ENCODE assay signal across 23 mouse cellular contexts in the genomic region with DNA sequence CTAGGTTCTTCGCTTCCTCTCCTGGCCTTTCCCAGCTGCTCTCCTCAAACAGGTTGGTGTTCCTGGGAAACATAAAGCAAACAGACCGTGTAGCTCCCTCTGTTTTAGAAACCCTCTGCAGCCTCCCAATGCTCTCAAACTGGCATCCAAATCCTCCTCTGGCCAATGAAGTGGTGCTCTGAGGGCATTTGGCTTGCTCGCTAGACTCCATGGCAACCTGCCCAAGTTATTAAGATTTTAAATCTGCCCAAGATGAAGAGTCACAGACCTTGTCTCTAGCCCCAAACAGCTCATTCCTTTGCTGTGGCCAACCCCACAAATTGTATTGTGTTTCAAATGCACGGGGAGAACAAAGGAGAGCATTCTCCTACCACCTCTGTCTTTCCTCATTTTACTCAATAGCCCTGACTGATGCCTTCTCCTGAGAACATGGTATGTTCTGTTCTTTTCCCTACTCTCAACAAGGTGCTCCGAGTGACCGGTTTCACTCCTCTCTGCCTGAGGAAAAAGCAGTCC. TPM values are rescaled to one million over a fixed set of nuclear protein-coding genes. Genes with fewer than 3 reads are reported as not detected.
DNase-seq lines count a peak whose midpoint lies in the region; ATAC-seq lines count a peak whose summit lies in the region.
"Had no signal": no experiment of that assay in that cellular context is flagged by ENCODE, and none has a peak within 500 bp of the region (broad histone marks: within the 10 kb centered on the region; RNA-seq: fewer than 3 reads in every experiment).

No protein-coding gene starts in this region.

- H3K4me1 ChIP-seq in forebrain, embryonic 11.5 days (replicated peaks; ENCODE audit: control insufficient read depth, insufficient read depth, low read length), result no peaks in the 10 kb centered on the region
- peaks cover 7% of the 10 kb centered on the region for H3K4me1 ChIP-seq in forebrain, embryonic 13.5 days
- H3K4me1 ChIP-seq in midbrain, embryonic 11.5 days (ENCODE audit: control insufficient read depth, insufficient read depth, low read length), result peaks cover 9% of the 10 kb centered on the region; the same call in 1 of the 2 replicates
- H3K4me1 ChIP-seq in midbrain, embryonic 16.5 days (ENCODE audit: control insufficient read depth, insufficient read depth, low read length), result peaks cover 7% of the 10 kb centered on the region

- no peak for ATAC-seq in forebrain, embryonic 11.5 days (replicated peaks; ENCODE audit: low FRiP score)
- no peak for ATAC-seq in forebrain, embryonic 13.5 days
- ATAC-seq in midbrain, embryonic 11.5 days (ENCODE audit: low FRiP score), result no peak
- no peak for ATAC-seq in midbrain, embryonic 16.5 days
- ATAC-seq: CD4-positive, CD25-positive, alpha-beta regulatory T cell, adult 4 months; forebrain, embryonic 14.5 days; inflammation-experienced regulatory T-cells, adult 6 months; intestine, postnatal 0 days; Patski had no signal

- DNase-seq in cerebellum, adult 9-10 months, result peak; percentile 15
- DNase-seq in cerebellum, adult 8-10 months, result no peak
- peak; percentile 23 for DNase-seq in forebrain, embryonic 11.5 days (ENCODE audit: low spot score)
- DNase-seq in midbrain, embryonic 11.5 days (ENCODE audit: low spot score, missing footprints), result peak; percentile 66
- DNase-seq in adipocyte (ENCODE audit: low spot score), result peak; percentile 47
- DNase-seq in adrenal gland, postnatal 14 days, result no peak
- DNase-seq: adrenal gland, postnatal 10 days; B cell, adult 2 months; gastrocnemius, adult 2 months; gastrocnemius, postnatal 25 days had no signal

- H3K27me3 ChIP-seq in forebrain, embryonic 11.5 days (ENCODE audit: control insufficient read depth, insufficient read depth, low read length), result no peaks in the 10 kb centered on the region
- no peaks in the 10 kb centered on the region for H3K27me3 ChIP-seq in forebrain, embryonic 13.5 days
- no peaks in the 10 kb centered on the region for H3K27me3 ChIP-seq in midbrain, embryonic 11.5 days (ENCODE audit: control insufficient read depth, insufficient read depth, low read length)
- H3K27me3 ChIP-seq in midbrain, embryonic 16.5 days (ENCODE audit: control insufficient read depth, insufficient read depth, low read depth, low read length), result no peaks in the 10 kb centered on the region
- H3K27me3 ChIP-seq: embryonic facial prominence, embryonic 13.5 days; heart, embryonic 12.5 days; Patski had no signal

- no peaks in the 10 kb centered on the region for H3K36me3 ChIP-seq in forebrain, embryonic 11.5 days (ENCODE audit: control insufficient read depth, insufficient read depth, low read length)
- no peaks in the 10 kb centered on the region for H3K36me3 ChIP-seq in forebrain, embryonic 13.5 days (ENCODE audit: poor library complexity, severe bottlenecking)
- H3K36me3 ChIP-seq in midbrain, embryonic 11.5 days (ENCODE audit: control insufficient read depth, insufficient read depth, low read length), result no peaks in the 10 kb centered on the region
- H3K36me3 ChIP-seq in midbrain, embryonic 16.5 days (ENCODE audit: control insufficient read depth, insufficient read depth, low read length), result no peaks in the 10 kb centered on the region
- H3K36me3 ChIP-seq: embryonic facial prominence, embryonic 13.5 days; heart, embryonic 12.5 days; hindbrain, embryonic 10.5 days had no signal

- no peak overlapping the region for H3K4me3 ChIP-seq in forebrain, embryonic 11.5 days (ENCODE audit: low read depth, low read length)
- no peak overlapping the region for H3K4me3 ChIP-seq in forebrain, embryonic 13.5 days
- no peak overlapping the region for H3K4me3 ChIP-seq in midbrain, embryonic 11.5 days (ENCODE audit: low read depth, low read length)
- H3K4me3 ChIP-seq in midbrain, embryonic 16.5 days (ENCODE audit: low read depth, low read length), result no peak overlapping the region
- H3K4me3 ChIP-seq: embryonic facial prominence, embryonic 13.5 days; gastrocnemius, adult 2 months; heart, embryonic 12.5 days; hindbrain, embryonic 10.5 days had no signal

- H3K27ac ChIP-seq in forebrain, embryonic 11.5 days (ENCODE audit: low read depth, low read length), result no peak overlapping the region
- H3K27ac ChIP-seq in forebrain, embryonic 13.5 days, result no peak overlapping the region
- H3K27ac ChIP-seq in midbrain, embryonic 11.5 days (ENCODE audit: low read depth, low read length), result no peak overlapping the region
- no peak overlapping the region for H3K27ac ChIP-seq in midbrain, embryonic 16.5 days (ENCODE audit: low read length)
- H3K27ac ChIP-seq: embryonic facial prominence, embryonic 13.5 days; gastrocnemius, adult 2 months; hindbrain, embryonic 10.5 days; hindbrain, embryonic 14.5 days had no signal

- no peak overlapping the region for H3K9ac ChIP-seq in forebrain, embryonic 11.5 days (ENCODE audit: low read length)
- H3K9ac ChIP-seq in forebrain, embryonic 13.5 days, result no peak overlapping the region
- no peak overlapping the region for H3K9ac ChIP-seq in midbrain, embryonic 11.5 days (ENCODE audit: low read length)
- no peak overlapping the region for H3K9ac ChIP-seq in midbrain, embryonic 16.5 days (ENCODE audit: low read depth, low read length)
- H3K9ac ChIP-seq: embryonic facial prominence, embryonic 13.5 days; heart, embryonic 12.5 days; hindbrain, embryonic 14.5 days had no signal

- H3K4me2 ChIP-seq in forebrain, embryonic 11.5 days (ENCODE audit: low read depth, low read length, severe bottlenecking), result no peak overlapping the region
- no peak overlapping the region for H3K4me2 ChIP-seq in forebrain, embryonic 13.5 days
- no peak overlapping the region for H3K4me2 ChIP-seq in midbrain, embryonic 11.5 days
- no peak overlapping the region for H3K4me2 ChIP-seq in midbrain, embryonic 16.5 days (ENCODE audit: low read length)
- H3K4me2 ChIP-seq: embryonic facial prominence, embryonic 13.5 days; heart, embryonic 12.5 days; hindbrain, embryonic 14.5 days had no signal

- H3K9me3 ChIP-seq in forebrain, embryonic 11.5 days (ENCODE audit: control insufficient read depth, low read length), result no peaks in the 10 kb centered on the region
- no peaks in the 10 kb centered on the region for H3K9me3 ChIP-seq in forebrain, embryonic 13.5 days (replicated peaks)
- H3K9me3 ChIP-seq in midbrain, embryonic 11.5 days (ENCODE audit: control insufficient read depth, low read length), result no peaks in the 10 kb centered on the region
- no peaks in the 10 kb centered on the region for H3K9me3 ChIP-seq in midbrain, embryonic 16.5 days (replicated peaks; ENCODE audit: control insufficient read depth, low read length, poor library complexity, severe bottlenecking)
- H3K9me3 ChIP-seq: embryonic facial prominence, embryonic 13.5 days; heart, embryonic 12.5 days; hindbrain, embryonic 10.5 days had no signal

- 80% methylated on average over 6 of the region's 6 CpGs for WGBS in forebrain, embryonic 11.5 days
- whole genome bisulfite sequencing in forebrain, embryonic 13.5 days, result 78% methylated on average over 6 of the region's 6 CpGs
- 81% methylated on average over 6 of the region's 6 CpGs for WGBS in midbrain, embryonic 11.5 days
- 78% methylated on average over 6 of the region's 6 CpGs for WGBS in midbrain, embryonic 16.5 days

RNA-seq across cellular contexts. Expression of gene D630039A03Rik, which starts 8.5 kb away (rescaled TPM):
- not detected in 2 replicates for polyA plus RNA-seq in forebrain, embryonic 11.5 days (2014; fragmentation: Nextera tagmentation; extraction: Ambion mirVana)
- polyA plus RNA-seq in forebrain, embryonic 13.5 days (2015; fragmentation: Nextera tagmentation; extraction: Ambion mirVana), result 0.08 TPM in 1 of 2 replicates, not detected in the other
- 0.04 TPM in 1 of 2 replicates, not detected in the other for polyA plus RNA-seq in midbrain, embryonic 11.5 days (2014; fragmentation: Nextera tagmentation; extraction: Ambion mirVana)
- 0.11 TPM in 1 of 2 replicates, not detected in the other for polyA plus RNA-seq in midbrain, embryonic 16.5 days (2015; fragmentation: Nextera tagmentation; extraction: Ambion mirVana)
- total RNA-seq in adrenal gland, postnatal 14 days (2021), result 9.0 and 9.4 TPM in 2 replicates
- total RNA-seq: gastrocnemius, postnatal 25 days; granulocyte monocyte progenitor cell, adult 5-6 weeks; MEL had no signal
- polyA plus RNA-seq: forebrain, embryonic 14.5 days had no signal

RNA-seq across cellular contexts. Expression of gene Txn1, which starts 31.6 kb away (rescaled TPM):
- 392 and 414 TPM in 2 replicates for polyA plus RNA-seq in forebrain, embryonic 11.5 days (2014; fragmentation: Nextera tagmentation; extraction: Ambion mirVana)
- 358 and 382 TPM in 2 replicates for polyA plus RNA-seq in forebrain, embryonic 13.5 days (2015; fragmentation: Nextera tagmentation; extraction: Ambion mirVana)
- 404 and 408 TPM in 2 replicates for polyA plus RNA-seq in midbrain, embryonic 11.5 days (2014; fragmentation: Nextera tagmentation; extraction: Ambion mirVana)
- polyA plus RNA-seq in midbrain, embryonic 16.5 days (2015; fragmentation: Nextera tagmentation; extraction: Ambion mirVana), result 289 and 307 TPM in 2 replicates
- 239 and 245 TPM in 2 replicates for total RNA-seq in adrenal gland, postnatal 14 days (2021)

Comparison
In these comparisons a context has a peak if more than half of its experiments do, and no peak if none do; other contexts are left out.
1. DNase-seq: peak in cerebellum, adult 9-10 months (single experiment), forebrain, embryonic 11.5 days (single experiment), midbrain, embryonic 11.5 days (single experiment) and adipocyte (single experiment); none in cerebellum, adult 8-10 months (single experiment) and adrenal gland, postnatal 14 days (single experiment).